Mouse (Mus musculus) forebrain, postnatal 0 days (tissue): ENCODE data around the gene Slc16a2. TPM values are rescaled to one million over a fixed set of nuclear protein-coding genes. Genes with fewer than 3 reads are reported as not detected.

ENCODE experiments used
- ATAC-seq: fragments of 200-750 bp; cut with Nextera tagmentation; 2 replicates; pipeline ENCODE4 v1.8.0; 2017; ENCODE audit warnings: mild to moderate bottlenecking, moderate library complexity
- DNase-seq: peaks from one replicate; pipeline ENCODE4 v3.0.0-alpha.2; 2015
- H3K27ac ChIP-seq: fragments of 300-500 bp; sonication (generic); 2 replicates; pipeline ENCODE4 v1.5.1; 2014; ENCODE audit warnings: low read depth, mild to moderate bottlenecking, antibody characterized with exemption, low read length, moderate library complexity, mixed read lengths
- H3K27me3 ChIP-seq: fragments of 300-500 bp; sonication (generic); 2 replicates; pipeline ENCODE4 v1.6.1; 2014; ENCODE audit warnings: mild to moderate bottlenecking, low read length, mixed read lengths; ENCODE audit not compliant: insufficient read depth
- H3K36me3 ChIP-seq: fragments of 300-500 bp; sonication (generic); 2 replicates; pipeline ENCODE4 v1.6.1; 2014; ENCODE audit warnings: mild to moderate bottlenecking, moderate library complexity; ENCODE audit not compliant: insufficient read depth
- H3K4me1 ChIP-seq: fragments of 300-500 bp; sonication (generic); 2 replicates; pipeline ENCODE4 v1.6.1; 2014; ENCODE audit warnings: antibody characterized with exemption; ENCODE audit not compliant: insufficient read depth
- H3K4me2 ChIP-seq: fragments of 300-500 bp; sonication (generic); 2 replicates; pipeline ENCODE4 v1.6.1; 2014; ENCODE audit warnings: low read depth, mild to moderate bottlenecking, moderate library complexity
- H3K4me3 ChIP-seq: fragments of 300-500 bp; sonication (generic); 2 replicates; pipeline ENCODE4 v1.5.1; 2014; ENCODE audit warnings: low read depth, low read length, mixed read lengths
- H3K9ac ChIP-seq: fragments of 300-500 bp; sonication (generic); 2 replicates; pipeline ENCODE4 v1.6.1; 2014; ENCODE audit warnings: mild to moderate bottlenecking
- H3K9me3 ChIP-seq: fragments of 300-500 bp; sonication (generic); 2 replicates; pipeline ENCODE4 v1.6.1; 2016; ENCODE audit warnings: low read length
- CTCF ChIP-seq: sonication (generic); IDR thresholded peaks from 2 replicates; pipeline ENCODE4 v1.5.1; 2016; ENCODE audit warnings: antibody characterized with exemption, control low read depth, low read depth
- WGBS: fragments of 180-500 bp; shearing (Covaris S2); extraction: QIAGEN DNeasy Blood & Tissue Kit; methylation state at CpG from one replicate; pipeline ENCODE4 v1.1.7; 2014; 5-methylcytosine and 5-hydroxymethylcytosine counted together
- polyA plus RNA-seq: library from polyadenylated mRNA; unstranded; fragments of >200 nt; fragmentation: Nextera tagmentation; extraction: Ambion mirVana; gene quantifications from 2 replicates; pipeline ENCODE4 v1.2.1, GENCODE M21; 2015
- total RNA-seq: library from RNA; depleted of rRNA; stranded (reverse); fragments of >200 nt; gene quantifications from 2 replicates; pipeline ENCODE4 v1.2.3, GENCODE M21; 2014

The Slc16a2 gene
- total and polyA plus RNA-seq, 2 experiments from 2014 or later = 52.3 to 53.8 TPM

DNA sequence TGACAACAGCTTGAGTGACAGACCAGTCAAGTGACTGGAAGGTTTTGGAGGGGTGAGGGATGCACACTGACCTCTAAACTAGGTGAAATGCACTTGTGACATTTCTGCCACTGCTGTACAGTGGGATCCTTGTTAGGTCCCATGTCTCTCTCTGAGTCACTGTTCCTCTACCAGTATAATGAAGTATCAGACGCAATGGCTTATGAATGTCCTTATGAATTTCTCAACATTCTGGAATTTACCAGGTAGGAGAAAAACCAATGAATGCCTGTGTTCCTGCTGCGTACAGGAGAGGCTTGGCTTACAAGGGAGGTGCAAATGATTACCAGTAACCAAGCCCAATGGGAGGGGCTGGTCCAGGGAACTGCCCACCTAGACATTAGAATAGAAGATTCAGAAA, 30.5 kb downstream of the Slc16a2 start:
- no peak for DNase-seq
- ATAC-seq = no peak
- Histone ChIP-seq H3K9ac (no peak overlapping the region), H3K36me3 (no peaks in the 10 kb centered on the region), H3K9me3 (no peaks in the 10 kb centered on the region), H3K4me3 (no peak overlapping the region), H3K27me3 (no peaks in the 10 kb centered on the region), H3K4me2 (no peak overlapping the region), H3K4me1 (no peaks in the 10 kb centered on the region), H3K27ac (no peak overlapping the region)
- TF ChIP-seq CTCF = no peak
- WGBS = 81% methylated on average over 2 of the region's 2 CpGs

GRCm38 (mm10) chrX:103785681-103786080, 36.1 kb downstream of the Slc16a2 start:
- no peak overlapping the region for H3K4me2 ChIP-seq
- no peaks in the 10 kb centered on the region for H3K4me1 ChIP-seq
- H3K9ac ChIP-seq = no peak overlapping the region
- H3K4me3 ChIP-seq = no peak overlapping the region
- H3K27ac ChIP-seq = no peak overlapping the region
- no peaks in the 10 kb centered on the region for H3K9me3 ChIP-seq
- no peaks in the 10 kb centered on the region for H3K27me3 ChIP-seq
- ATAC-seq (no peak), DNase-seq (no peak)
- H3K36me3 ChIP-seq = no peaks in the 10 kb centered on the region
- no peak for TF ChIP-seq CTCF
- WGBS = 70% methylated on average over 2 of the region's 2 CpGs

- no peak overlapping the region for H3K4me3 ChIP-seq
- H3K4me1 ChIP-seq = no peaks in the 10 kb centered on the region
- DNase-seq (no peak), ATAC-seq (no peak)
- no peak for TF ChIP-seq CTCF
- H3K27me3 ChIP-seq = no peaks in the 10 kb centered on the region; the same call in 1 of the 2 replicates
- H3K9ac ChIP-seq = no peak overlapping the region
- no peak overlapping the region for H3K27ac ChIP-seq
- no peaks in the 10 kb centered on the region for H3K9me3 ChIP-seq
- H3K36me3 ChIP-seq = no peaks in the 10 kb centered on the region
- no peak overlapping the region for H3K4me2 ChIP-seq
Measured at GRCm38 (mm10) chrX:103776412-103776811, 45.4 kb downstream of the Slc16a2 start.

GRCm38 (mm10) chrX:103746197-103746596, 75.6 kb downstream of the Slc16a2 start:
- ATAC-seq (no peak), DNase-seq (no peak)
- H3K36me3 ChIP-seq = no peaks in the 10 kb centered on the region
- H3K27ac ChIP-seq = no peak overlapping the region
- H3K4me2 ChIP-seq = no peak overlapping the region
- no peaks in the 10 kb centered on the region; the same call in 1 of the 2 replicates for H3K27me3 ChIP-seq
- no peak for TF ChIP-seq CTCF
- no peaks in the 10 kb centered on the region for H3K9me3 ChIP-seq
- 89% methylated on average over 1 of the region's 1 CpGs for WGBS
- peaks cover 10% of the 10 kb centered on the region; the same call in 1 of the 2 replicates for H3K4me1 ChIP-seq
- no peak overlapping the region for H3K4me3 ChIP-seq
- no peak overlapping the region for H3K9ac ChIP-seq

DNA sequence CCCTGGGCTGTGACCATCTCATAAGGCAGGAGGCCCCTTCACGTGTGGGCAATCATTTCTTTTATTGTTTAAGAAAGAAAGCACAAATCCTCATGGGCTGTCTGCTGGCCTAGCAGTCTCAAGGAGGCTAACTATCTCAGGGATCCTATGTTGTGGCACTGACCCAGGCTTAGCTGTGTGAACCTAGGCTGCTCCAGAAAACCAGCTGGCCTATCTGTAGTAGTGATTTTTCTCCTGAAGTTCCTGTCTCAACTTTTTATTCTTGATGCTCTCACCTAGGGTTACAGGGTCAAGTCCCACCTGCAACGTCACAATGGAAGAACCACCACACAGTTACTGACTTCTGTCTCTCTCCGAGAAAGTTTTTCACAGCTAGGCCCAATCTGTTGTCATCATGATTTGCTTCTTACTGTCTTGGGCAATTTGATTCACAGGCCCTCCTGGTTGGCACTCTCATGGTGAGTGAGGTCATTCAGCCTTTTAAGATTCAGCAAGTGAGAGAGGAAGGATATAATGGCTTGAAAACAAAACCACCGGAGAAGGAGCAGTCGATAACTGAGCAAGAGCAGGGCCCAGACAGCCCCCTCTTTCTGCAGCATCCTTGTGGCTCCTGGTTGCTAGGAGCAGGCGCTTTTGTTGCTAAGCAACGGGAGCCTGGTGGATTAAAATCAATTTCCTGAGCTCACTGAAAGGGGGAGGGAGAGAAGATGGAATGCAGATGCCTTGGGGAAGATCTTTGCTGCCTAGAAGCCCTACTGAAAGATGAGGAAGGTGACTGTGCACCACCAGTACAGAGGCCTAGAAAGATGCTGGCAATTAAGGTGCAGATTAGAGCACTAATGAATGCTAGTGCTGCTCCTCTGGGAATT, 77.4 kb downstream of the Slc16a2 start:
- TF ChIP-seq CTCF = no peak
- ATAC-seq = peak; percentile 98
- no peaks in the 10 kb centered on the region for H3K9me3 ChIP-seq
- no peak overlapping the region for H3K9ac ChIP-seq
- no peaks in the 10 kb centered on the region for H3K36me3 ChIP-seq
- H3K27me3 ChIP-seq = no peaks in the 10 kb centered on the region; the same call in 1 of the 2 replicates
- peaks cover 10% of the 10 kb centered on the region; the same call in 1 of the 2 replicates for H3K4me1 ChIP-seq
- H3K4me3 ChIP-seq = no peak overlapping the region
- WGBS = 23% methylated on average over 7 of the region's 7 CpGs
- DNase-seq = peak; percentile 87
- H3K4me2 ChIP-seq = no peak overlapping the region
- H3K27ac ChIP-seq = peak overlapping the region; percentile 79

DNA sequence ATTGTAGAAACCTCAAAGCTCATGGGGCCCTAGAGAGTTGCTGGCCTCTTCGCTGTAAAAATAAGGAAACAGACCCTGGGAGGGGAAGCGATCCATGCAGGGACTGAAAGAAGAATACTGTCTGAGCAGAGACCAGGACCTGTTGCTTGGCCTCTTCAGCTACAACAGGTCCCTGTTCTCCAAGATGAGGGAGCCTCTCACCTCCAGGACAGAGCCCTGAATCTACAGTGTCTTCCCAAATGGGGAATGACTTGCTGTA, 79.8 kb downstream of the Slc16a2 start:
- Histone ChIP-seq H3K4me2 (no peak overlapping the region), H3K36me3 (no peaks in the 10 kb centered on the region), H3K27ac (no peak overlapping the region), H3K4me3 (no peak overlapping the region), H3K9me3 (no peaks in the 10 kb centered on the region), H3K9ac (no peak overlapping the region), H3K27me3 (no peaks in the 10 kb centered on the region), H3K4me1 (peaks cover 10% of the 10 kb centered on the region; the same call in 1 of the 2 replicates)
- no peak for ATAC-seq
- DNase-seq = no peak
- no peak for TF ChIP-seq CTCF
- WGBS = 81% methylated on average over 2 of the region's 2 CpGs

DNA sequence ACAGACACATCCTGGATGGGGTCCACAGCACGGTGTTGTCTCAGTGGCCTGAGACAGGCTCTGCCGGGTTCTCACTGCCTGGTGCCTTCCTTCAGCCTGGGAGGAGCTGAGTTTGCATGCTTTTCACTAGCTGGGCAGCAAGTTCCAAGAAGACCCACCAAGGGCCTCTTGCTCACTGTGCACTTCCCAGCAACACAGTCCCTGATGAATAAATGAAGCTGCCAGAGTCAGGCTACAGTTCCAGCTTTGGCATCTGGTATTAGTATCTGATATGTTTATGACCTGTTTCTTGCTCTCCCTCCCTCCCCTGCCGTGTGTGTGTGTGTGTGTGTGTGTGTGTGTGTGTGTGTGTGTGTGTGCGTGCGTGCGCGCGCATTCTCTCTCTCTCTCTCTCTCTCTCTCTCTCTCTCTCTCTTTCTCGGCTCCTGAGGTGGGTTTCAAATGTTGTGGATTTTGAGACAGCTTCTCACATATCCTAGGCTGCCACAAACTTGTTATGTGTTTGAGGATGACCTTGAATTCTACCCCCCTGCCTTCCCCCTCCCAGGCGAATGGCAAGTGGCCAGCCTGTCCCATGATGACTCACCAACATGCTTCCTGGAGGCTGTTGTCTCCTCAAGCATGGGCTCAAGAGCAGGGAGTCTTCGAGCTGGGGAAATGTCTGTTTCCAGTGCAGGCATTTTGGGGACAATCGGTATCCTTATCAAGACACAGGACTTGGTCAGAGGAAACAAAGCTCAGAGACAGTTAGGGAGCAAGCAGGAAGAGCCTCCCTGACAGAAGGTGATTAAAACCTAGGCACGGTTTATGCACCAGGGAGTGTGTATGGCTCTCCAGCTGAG, 80.3 kb downstream of the Slc16a2 start:
- Histone ChIP-seq H3K9ac (no peak overlapping the region), H3K4me3 (no peak overlapping the region), H3K36me3 (no peaks in the 10 kb centered on the region), H3K4me1 (peaks cover 10% of the 10 kb centered on the region; the same call in 1 of the 2 replicates), H3K27me3 (no peaks in the 10 kb centered on the region), H3K27ac (no peak overlapping the region), H3K9me3 (no peaks in the 10 kb centered on the region), H3K4me2 (no peak overlapping the region)
- ATAC-seq (no peak), DNase-seq (no peak)
- 76% methylated on average over 12 of the region's 13 CpGs for WGBS
- no peak for TF ChIP-seq CTCF
